Mouse (Mus musculus): Measurements from ENCODE around the gene Bri3bp. TPM values are rescaled to one million over a fixed set of nuclear protein-coding genes. Genes with fewer than 3 reads are reported as not detected.
"Not testable (repeated sequence)": the region's sequence is repeated elsewhere in the genome, so short reads cannot be mapped to it uniquely, and the experiment has no call there.

Gene Bri3bp
- polyA plus RNA-seq, 1 experiment from 2014 or later = 40.2 TPM

DNA sequence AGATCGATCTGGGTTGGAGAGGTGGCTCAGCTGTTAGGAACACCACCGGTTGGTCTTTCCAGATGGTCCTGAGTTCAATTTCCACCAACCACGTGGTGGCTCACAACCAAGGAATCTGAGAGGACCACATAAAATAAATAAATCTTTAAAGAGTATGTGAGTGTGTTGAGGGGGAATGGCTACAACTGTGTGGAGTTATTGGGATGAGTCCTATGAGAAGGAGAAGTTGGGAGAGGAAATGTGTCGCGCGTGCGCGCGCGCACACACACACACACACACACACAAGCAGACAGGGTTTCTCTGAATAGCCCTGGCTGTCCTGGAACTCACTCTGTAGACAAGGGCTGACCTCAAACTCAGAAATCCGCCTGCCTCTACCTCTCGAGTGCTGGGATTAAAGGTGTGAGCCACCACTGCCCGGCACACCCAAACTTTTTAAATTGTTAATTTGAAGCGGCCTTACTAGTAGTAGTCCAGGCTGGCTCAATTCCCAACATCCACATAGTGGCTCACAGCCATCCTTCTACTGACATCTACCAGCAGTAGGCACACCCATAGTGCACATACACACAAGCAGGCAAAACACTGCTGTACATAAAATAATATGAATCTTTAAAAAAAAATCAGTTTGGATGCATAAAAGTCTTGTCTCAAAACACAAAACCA lies 33.3 kb upstream of the Bri3bp start:
- no peak overlapping the region for H3K4me3 ChIP-seq (ENCODE audit: low read length)
- ATAC-seq = no peak
- no peaks in the 10 kb centered on the region for H3K27me3 ChIP-seq (replicated peaks; ENCODE audit: control insufficient read depth, insufficient read depth, low read length)
- H3K4me1 ChIP-seq (ENCODE audit: control insufficient read depth, insufficient read depth, low read depth, low read length) = peaks cover 11% of the 10 kb centered on the region
- H3K27ac ChIP-seq (ENCODE audit: low read depth, low read length) = no peak overlapping the region
- no peak overlapping the region for H3K9ac ChIP-seq (ENCODE audit: low read depth, low read length)
- no peak overlapping the region for H3K4me2 ChIP-seq (ENCODE audit: low read length)
- no peaks in the 10 kb centered on the region for H3K36me3 ChIP-seq (ENCODE audit: control insufficient read depth, insufficient read depth, low read length)
- no peaks in the 10 kb centered on the region for H3K9me3 ChIP-seq (ENCODE audit: control insufficient read depth, low read length)
- WGBS = 73% methylated on average over 14 of the region's 14 CpGs

GRCm38 (mm10) chr5:125408842-125409241 lies 32.5 kb upstream of the Bri3bp start:
- no peak overlapping the region for H3K9ac ChIP-seq (ENCODE audit: low read depth, low read length)
- peak overlapping the region; percentile 12; the same call in 1 of the 2 replicates for H3K27ac ChIP-seq (ENCODE audit: low read depth, low read length)
- H3K4me3 ChIP-seq (ENCODE audit: low read length) = peak overlapping the region; percentile 25
- H3K36me3 ChIP-seq (ENCODE audit: control insufficient read depth, insufficient read depth, low read length) = peaks cover 5% of the 10 kb centered on the region; the same call in 1 of the 2 replicates
- peak overlapping the region; percentile 34 for H3K4me2 ChIP-seq (ENCODE audit: low read length)
- H3K9me3 ChIP-seq (ENCODE audit: control insufficient read depth, low read length) = no peaks in the 10 kb centered on the region
- no peaks in the 10 kb centered on the region for H3K27me3 ChIP-seq (replicated peaks; ENCODE audit: control insufficient read depth, insufficient read depth, low read length)
- peaks cover 11% of the 10 kb centered on the region for H3K4me1 ChIP-seq (ENCODE audit: control insufficient read depth, insufficient read depth, low read depth, low read length)
- under 1% methylated on average over 13 of the region's 13 CpGs for WGBS
- ATAC-seq = peak; percentile 70

- ATAC-seq = peak; percentile 34; the same call in 1 of the 2 replicates
- H3K27me3 ChIP-seq (replicated peaks; ENCODE audit: control insufficient read depth, insufficient read depth, low read length) = no peaks in the 10 kb centered on the region
- peak overlapping the region; percentile 25 for H3K4me3 ChIP-seq (ENCODE audit: low read length)
- peak overlapping the region; percentile 42 for H3K4me2 ChIP-seq (ENCODE audit: low read length)
- H3K9ac ChIP-seq (ENCODE audit: low read depth, low read length) = no peak overlapping the region
- peaks cover 10% of the 10 kb centered on the region for H3K4me1 ChIP-seq (ENCODE audit: control insufficient read depth, insufficient read depth, low read depth, low read length)
- H3K27ac ChIP-seq (ENCODE audit: low read depth, low read length) = no peak overlapping the region; the same call in 1 of the 2 replicates
- peaks cover 10% of the 10 kb centered on the region for H3K36me3 ChIP-seq (ENCODE audit: control insufficient read depth, insufficient read depth, low read length)
- no peaks in the 10 kb centered on the region for H3K9me3 ChIP-seq (ENCODE audit: control insufficient read depth, low read length)
- WGBS = 9% methylated on average over 20 of the region's 20 CpGs
Measured at GRCm38 (mm10) chr5:125409348-125410090, 31.8 kb upstream of the Bri3bp start.

DNA sequence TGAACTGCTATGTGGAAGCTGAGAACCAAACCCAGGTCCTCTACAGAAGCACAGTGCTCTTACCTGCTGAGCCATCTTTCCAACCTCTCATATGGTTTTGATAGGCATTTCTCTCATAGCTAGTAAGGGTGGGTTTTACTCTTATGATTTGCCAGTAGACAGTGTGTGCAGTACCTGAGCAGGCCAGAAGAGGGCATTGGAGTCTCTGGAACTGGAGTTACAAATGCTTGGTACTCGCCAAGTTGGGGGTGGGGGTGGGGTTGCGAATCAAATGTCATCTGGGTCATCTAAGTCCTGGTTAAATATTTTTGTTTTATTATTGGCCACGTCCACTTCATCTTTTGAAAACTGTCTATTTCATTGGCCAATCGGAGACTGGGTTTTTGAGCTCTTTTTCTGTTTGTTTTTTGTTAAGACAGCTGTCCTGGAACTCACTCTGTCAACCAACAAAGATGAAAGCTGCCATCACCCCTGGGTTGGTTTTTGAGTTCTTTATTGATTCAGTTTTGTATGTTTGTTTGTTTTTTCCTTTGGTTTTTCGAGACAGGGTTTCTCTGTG lies 29.3 kb upstream of the Bri3bp start:
- 54% methylated on average over 5 of the region's 5 CpGs for WGBS
- no peaks in the 10 kb centered on the region for H3K27me3 ChIP-seq (replicated peaks; ENCODE audit: control insufficient read depth, insufficient read depth, low read length)

DNA sequence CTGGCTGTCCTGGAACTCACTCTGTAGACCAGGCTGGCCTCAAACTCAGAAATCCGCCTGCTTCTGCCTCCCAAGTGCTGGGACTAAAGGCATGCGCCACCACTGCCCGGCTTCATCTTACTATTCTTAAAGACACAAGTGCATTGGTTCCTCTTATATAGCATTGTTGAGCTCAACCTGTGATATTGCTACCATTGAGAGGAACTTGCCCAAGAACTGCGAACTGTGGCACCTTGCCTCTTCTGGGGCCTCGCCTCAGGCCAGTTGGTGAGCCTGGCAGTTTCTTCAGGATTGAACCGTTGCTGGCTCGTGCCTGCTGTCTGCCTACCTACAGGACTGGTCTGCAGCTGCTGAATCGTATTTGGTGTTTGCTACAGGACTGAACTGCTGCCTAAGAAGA lies 28.8 kb upstream of the Bri3bp start:
- WGBS = 92% methylated on average over 8 of the region's 8 CpGs
- not testable (repeated sequence) for H3K9ac ChIP-seq (ENCODE audit: low read depth, low read length); H3K27me3 ChIP-seq (replicated peaks; ENCODE audit: control insufficient read depth, insufficient read depth, low read length); H3K27ac ChIP-seq (ENCODE audit: low read depth, low read length); ATAC-seq; H3K4me1 ChIP-seq (ENCODE audit: control insufficient read depth, insufficient read depth, low read depth, low read length); H3K4me2 ChIP-seq (ENCODE audit: low read length); H3K9me3 ChIP-seq (ENCODE audit: control insufficient read depth, low read length); H3K4me3 ChIP-seq (ENCODE audit: low read length)
- H3K36me3 ChIP-seq (ENCODE audit: control insufficient read depth, insufficient read depth, low read length) = peaks cover 39% of the 10 kb centered on the region

More for the DNA sequence above, 29.3 kb upstream of the Bri3bp start:
- ATAC-seq = no peak
- no peak overlapping the region for H3K4me3 ChIP-seq (ENCODE audit: low read length)
- peaks cover 5% of the 10 kb centered on the region for H3K4me1 ChIP-seq (ENCODE audit: control insufficient read depth, insufficient read depth, low read depth, low read length)
- H3K9me3 ChIP-seq (ENCODE audit: control insufficient read depth, low read length) = no peaks in the 10 kb centered on the region
- H3K27ac ChIP-seq (ENCODE audit: low read depth, low read length) = no peak overlapping the region
- no peak overlapping the region for H3K9ac ChIP-seq (ENCODE audit: low read depth, low read length)
- H3K36me3 ChIP-seq (ENCODE audit: control insufficient read depth, insufficient read depth, low read length) = peaks cover 34% of the 10 kb centered on the region
- no peak overlapping the region for H3K4me2 ChIP-seq (ENCODE audit: low read length)

- no peaks in the 10 kb centered on the region for H3K4me1 ChIP-seq (ENCODE audit: control insufficient read depth, insufficient read depth, low read depth, low read length)
- H3K36me3 ChIP-seq (ENCODE audit: control insufficient read depth, insufficient read depth, low read length) = peaks cover 49% of the 10 kb centered on the region
- no peak overlapping the region for H3K27ac ChIP-seq (ENCODE audit: low read depth, low read length)
- ATAC-seq = no peak
- H3K27me3 ChIP-seq (replicated peaks; ENCODE audit: control insufficient read depth, insufficient read depth, low read length) = no peaks in the 10 kb centered on the region
- no peaks in the 10 kb centered on the region for H3K9me3 ChIP-seq (ENCODE audit: control insufficient read depth, low read length)
- H3K9ac ChIP-seq (ENCODE audit: low read depth, low read length) = no peak overlapping the region
- 71% methylated on average over 4 of the region's 4 CpGs for WGBS
- no peak overlapping the region for H3K4me2 ChIP-seq (ENCODE audit: low read length)
- H3K4me3 ChIP-seq (ENCODE audit: low read length) = no peak overlapping the region
Measured at GRCm38 (mm10) chr5:125413763-125414162, 27.6 kb upstream of the Bri3bp start.

DNA sequence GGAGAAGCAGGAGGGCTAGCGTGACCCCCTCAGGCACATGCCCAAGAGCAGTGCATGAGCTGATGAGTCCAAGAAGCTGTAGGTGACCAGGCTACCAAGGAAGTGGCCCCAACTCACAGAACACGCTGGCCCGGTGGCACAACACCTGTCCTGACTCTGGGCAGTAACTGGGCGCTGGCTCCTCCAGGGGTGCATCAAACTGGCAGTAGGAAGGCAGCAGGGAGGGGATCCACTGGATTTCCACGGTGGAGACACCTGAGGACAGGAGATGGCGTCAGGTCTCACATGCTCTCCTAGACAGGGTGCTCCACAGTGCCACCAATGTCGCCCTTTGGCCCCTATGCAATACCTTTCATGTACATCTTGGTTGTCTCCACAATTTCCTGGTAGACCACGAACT lies 25.2 kb upstream of the Bri3bp start:
- Histone ChIP-seq H3K27me3 (replicated peaks; ENCODE audit: control insufficient read depth, insufficient read depth, low read length) (no peaks in the 10 kb centered on the region), H3K4me1 (ENCODE audit: control insufficient read depth, insufficient read depth, low read depth, low read length) (no peaks in the 10 kb centered on the region), H3K9me3 (ENCODE audit: control insufficient read depth, low read length) (no peaks in the 10 kb centered on the region), H3K4me3 (ENCODE audit: low read length) (no peak overlapping the region), H3K9ac (ENCODE audit: low read depth, low read length) (no peak overlapping the region), H3K36me3 (ENCODE audit: control insufficient read depth, insufficient read depth, low read length) (peaks cover 62% of the 10 kb centered on the region), H3K27ac (ENCODE audit: low read depth, low read length) (no peak overlapping the region), H3K4me2 (ENCODE audit: low read length) (no peak overlapping the region)
- WGBS = 97% methylated on average over 8 of the region's 8 CpGs
- no peak for ATAC-seq

GRCm38 (mm10) chr5:125418636-125419035 lies 22.7 kb upstream of the Bri3bp start:
- 0 out of 2 replicates have a peak, but pooled peaks have one; percentile 19 for ATAC-seq
- Histone ChIP-seq H3K27ac (ENCODE audit: low read depth, low read length) (no peak overlapping the region), H3K27me3 (replicated peaks; ENCODE audit: control insufficient read depth, insufficient read depth, low read length) (no peaks in the 10 kb centered on the region), H3K4me3 (ENCODE audit: low read length) (no peak overlapping the region), H3K4me2 (ENCODE audit: low read length) (no peak overlapping the region), H3K9me3 (ENCODE audit: control insufficient read depth, low read length) (no peaks in the 10 kb centered on the region), H3K36me3 (ENCODE audit: control insufficient read depth, insufficient read depth, low read length) (peaks cover 81% of the 10 kb centered on the region), H3K4me1 (ENCODE audit: control insufficient read depth, insufficient read depth, low read depth, low read length) (no peaks in the 10 kb centered on the region), H3K9ac (ENCODE audit: low read depth, low read length) (no peak overlapping the region)
- 92% methylated on average over 12 of the region's 12 CpGs for WGBS

DNA sequence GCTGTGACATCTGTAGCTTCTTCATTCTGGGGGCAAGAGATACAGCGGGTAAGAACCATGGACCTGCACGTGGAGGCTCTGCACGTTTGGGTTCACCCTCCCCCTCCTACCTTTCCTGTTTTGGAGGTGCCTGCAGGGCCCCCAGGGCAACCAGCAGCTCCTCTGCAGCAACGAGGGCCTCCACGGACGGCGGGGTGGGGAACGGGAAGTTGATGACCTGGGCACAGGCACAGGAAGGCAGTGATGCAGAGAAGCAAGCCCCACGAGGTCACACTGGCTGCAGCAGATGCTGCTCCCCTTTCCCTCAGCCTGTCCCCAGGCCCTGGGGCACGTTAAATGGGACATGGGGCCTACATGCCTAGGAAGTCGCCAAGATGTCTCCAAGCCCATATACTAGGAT lies 22.2 kb upstream of the Bri3bp start:
- Histone ChIP-seq H3K36me3 (ENCODE audit: control insufficient read depth, insufficient read depth, low read length) (peaks cover 79% of the 10 kb centered on the region), H3K9me3 (ENCODE audit: control insufficient read depth, low read length) (no peaks in the 10 kb centered on the region), H3K4me3 (ENCODE audit: low read length) (no peak overlapping the region), H3K4me2 (ENCODE audit: low read length) (no peak overlapping the region), H3K9ac (ENCODE audit: low read depth, low read length) (no peak overlapping the region), H3K4me1 (ENCODE audit: control insufficient read depth, insufficient read depth, low read depth, low read length) (no peaks in the 10 kb centered on the region), H3K27me3 (replicated peaks; ENCODE audit: control insufficient read depth, insufficient read depth, low read length) (no peaks in the 10 kb centered on the region), H3K27ac (ENCODE audit: low read depth, low read length) (no peak overlapping the region)
- 81% methylated on average over 11 of the region's 11 CpGs for WGBS
- ATAC-seq = no peak

Data from hindbrain, embryonic 16.5 days (tissue).